Mouse (Mus musculus) liver, embryonic 14.5 days (tissue): ENCODE measurements around the gene Phb2. TPM values are rescaled to one million over a fixed set of nuclear protein-coding genes. Genes with fewer than 3 reads are reported as not detected.
"Not testable (repeated sequence)": the region's sequence is repeated elsewhere in the genome, so short reads cannot be mapped to it uniquely, and the experiment has no call there.

Experiments used
- ATAC-seq: fragments of 200-750 bp; cut with Nextera tagmentation; 2 replicates; pipeline ENCODE4 v1.8.0; 2017; ENCODE audit warnings: moderate number of reproducible peaks, mild to moderate bottlenecking, moderate library complexity; ENCODE audit not compliant: insufficient read depth
- DNase-seq, 3 experiments: peaks; one replicate each; pipeline ENCODE4 v3.0.0-alpha.2; 2012 to 2013; ENCODE audit warnings: low read depth in 3 of 3, low spot score in 3 of 3
- H3K27ac ChIP-seq: fragments of 300-500 bp; sonication (generic); 2 replicates; pipeline ENCODE4 v1.5.1; 2014; ENCODE audit warnings: moderate library complexity, mild to moderate bottlenecking, control low read depth, inconsistent platforms
- H3K27me3 ChIP-seq: fragments of 300-500 bp; sonication (generic); 2 replicates; pipeline ENCODE4 v1.6.1; 2014; ENCODE audit warnings: mild to moderate bottlenecking, low read length, moderate library complexity; ENCODE audit not compliant: control insufficient read depth, insufficient read depth
- H3K36me3 ChIP-seq: fragments of 300-500 bp; sonication (generic); replicated peaks from 2 replicates; pipeline ENCODE4 v1.6.1; 2014; ENCODE audit warnings: low read depth; ENCODE audit not compliant: control insufficient read depth, insufficient read depth
- H3K4me1 ChIP-seq, 2 experiments: fragments of 200-500 bp in 1 of 2; fragments of 300-500 bp in 1 of 2; sonication (generic) in 1 of 2; replicated peaks; 2 replicates each; pipeline ENCODE4 v1.6.1; 2012 to 2014; ENCODE audit warnings: antibody characterized with exemption in 1 of 2, inconsistent platforms in 1 of 2, low read length in 1 of 2; ENCODE audit not compliant: control insufficient read depth in 2 of 2, insufficient read depth in 2 of 2
- H3K4me2 ChIP-seq: fragments of 300-500 bp; sonication (generic); 2 replicates; pipeline ENCODE4 v1.6.1; 2014; ENCODE audit warnings: low read depth, mild to moderate bottlenecking, control low read depth, moderate library complexity
- H3K4me3 ChIP-seq, 2 experiments: fragments of 200-500 bp in 1 of 2; fragments of 300-500 bp in 1 of 2; sonication (generic) in 1 of 2; 2 replicates each; pipeline ENCODE4 v1.5.1; 2012 to 2014; ENCODE audit warnings: low read depth in 2 of 2, low read length in 2 of 2, mild to moderate bottlenecking in 2 of 2, control low read depth in 1 of 2, inconsistent platforms in 1 of 2, moderate library complexity in 1 of 2; ENCODE audit not compliant: insufficient read depth in 1 of 2
- H3K9ac ChIP-seq: fragments of 300-500 bp; sonication (generic); replicated peaks from 2 replicates; pipeline ENCODE4 v1.6.1; 2014; ENCODE audit warnings: mild to moderate bottlenecking, control low read depth, moderate library complexity
- H3K9me3 ChIP-seq: fragments of 300-500 bp; sonication (generic); 2 replicates; pipeline ENCODE4 v1.6.1; 2016; ENCODE audit warnings: low read length, mixed read lengths; ENCODE audit not compliant: control insufficient read depth
- CTCF ChIP-seq: IDR thresholded peaks from 2 replicates; pipeline ENCODE4 v1.5.1; 2016; ENCODE audit warnings: antibody characterized with exemption, low read depth, control low read depth
- EP300 ChIP-seq: IDR thresholded peaks from 2 replicates; pipeline ENCODE4 v1.6.1; 2016; ENCODE audit warnings: antibody characterized with exemption, low read depth
- WGBS: fragments of 180-500 bp; shearing (Covaris S2); extraction: QIAGEN DNeasy Blood & Tissue Kit; methylation state at CpG from one replicate; pipeline ENCODE4 v1.1.7; 2014; ENCODE audit not compliant: insufficient replicate concordance; 5-methylcytosine and 5-hydroxymethylcytosine counted together
- polyA plus RNA-seq, 2 experiments: library from polyadenylated mRNA; depleted of rRNA in 1 of 2; stranded (reverse) in 1 of 2; unstranded in 1 of 2; fragments of >200 nt; fragmentation: Nextera tagmentation in 1 of 2; extraction: Ambion mirVana in 1 of 2; gene quantifications; 2 replicates each; pipeline versions ENCODE4 v1.2.1 to v1.2.3; 2012 to 2014

Phb2 gene
- polyA plus RNA-seq, 2 experiments = 124 to 210 TPM

- Histone ChIP-seq H3K27me3 (no peaks in the 10 kb centered on the region), H3K36me3 (peaks cover 13% of the 10 kb centered on the region), H3K9ac (no peak overlapping the region), H3K4me1 (peaks cover 14 to 19% of the 10 kb centered on the region in 2 experiments), H3K4me3 (no peak overlapping the region), H3K4me2 (no peak overlapping the region), H3K9me3 (no peaks in the 10 kb centered on the region), H3K27ac (no peak overlapping the region)
- TF ChIP-seq CTCF (no peak), EP300 (no peak)
- WGBS = 85% methylated on average over 7 of the region's 7 CpGs
- ATAC-seq (no peak), DNase-seq (no peak)
These were observed 37.5 kb upstream of the Phb2 start for GRCm38 (mm10) chr6:124674591-124674990.

- Histone ChIP-seq H3K4me3 (no peak overlapping the region), H3K9ac (no peak overlapping the region), H3K4me2 (no peak overlapping the region), H3K9me3 (no peaks in the 10 kb centered on the region), H3K4me1 (peaks cover 14 to 19% of the 10 kb centered on the region in 2 experiments), H3K36me3 (peaks cover 11% of the 10 kb centered on the region; the same call in 1 of the 2 replicates), H3K27ac (no peak overlapping the region), H3K27me3 (no peaks in the 10 kb centered on the region)
- no peak for TF ChIP-seq CTCF
- TF ChIP-seq EP300 = no peak
- WGBS = 72% methylated on average over 6 of the region's 6 CpGs
- ATAC-seq = no peak
- no peak for DNase-seq
These were observed 36.0 kb upstream of the Phb2 start for GRCm38 (mm10) chr6:124676171-124676570.

GRCm38 (mm10) chr6:124678769-124679168 lies 33.4 kb upstream of the Phb2 start:
- ATAC-seq = no peak
- no peaks in the 10 kb centered on the region for H3K27me3 ChIP-seq
- H3K9ac ChIP-seq = no peak overlapping the region
- TF ChIP-seq EP300 (no peak), CTCF (no peak)
- no peaks in the 10 kb centered on the region for H3K9me3 ChIP-seq
- WGBS = 82% methylated on average over 7 of the region's 7 CpGs
- H3K36me3 ChIP-seq = peaks cover 8% of the 10 kb centered on the region; the same call in 1 of the 2 replicates
- DNase-seq = no peak
- H3K4me1 ChIP-seq = peaks cover 21 to 28% of the 10 kb centered on the region in 2 experiments
- H3K4me3 ChIP-seq = no peak overlapping the region
- no peak overlapping the region for H3K4me2 ChIP-seq
- no peak overlapping the region for H3K27ac ChIP-seq

GRCm38 (mm10) chr6:124679486-124679885 lies 32.6 kb upstream of the Phb2 start:
- WGBS = 96% methylated on average over 3 of the region's 3 CpGs
- Histone ChIP-seq H3K36me3 (peaks cover 3% of the 10 kb centered on the region; the same call in 1 of the 2 replicates), H3K4me2 (no peak overlapping the region), H3K4me1 (peaks cover 22 to 34% of the 10 kb centered on the region in 2 experiments), H3K9ac (no peak overlapping the region), H3K9me3 (no peaks in the 10 kb centered on the region), H3K4me3 (no peak overlapping the region), H3K27ac (no peak overlapping the region), H3K27me3 (no peaks in the 10 kb centered on the region)
- DNase-seq (no peak), ATAC-seq (no peak)
- no peak for TF ChIP-seq EP300
- no peak for TF ChIP-seq CTCF

- not testable (repeated sequence) for H3K9ac ChIP-seq, H3K36me3 ChIP-seq, H3K9me3 ChIP-seq, H3K27me3 ChIP-seq, H3K4me2 ChIP-seq, H3K4me3 ChIP-seq, DNase-seq, ATAC-seq
- 54% methylated on average over 6 of the region's 6 CpGs for WGBS
- Histone ChIP-seq H3K27ac (peak overlapping the region; percentile 54; the same call in 1 of the 2 replicates), H3K4me1 (peaks cover 43 to 52% of the 10 kb centered on the region in 2 experiments)
These were observed 29.8 kb upstream of the Phb2 start for GRCm38 (mm10) chr6:124682291-124682690.
